11 mouse cellular contexts compared by ENCODE assay signal in the genomic region with DNA sequence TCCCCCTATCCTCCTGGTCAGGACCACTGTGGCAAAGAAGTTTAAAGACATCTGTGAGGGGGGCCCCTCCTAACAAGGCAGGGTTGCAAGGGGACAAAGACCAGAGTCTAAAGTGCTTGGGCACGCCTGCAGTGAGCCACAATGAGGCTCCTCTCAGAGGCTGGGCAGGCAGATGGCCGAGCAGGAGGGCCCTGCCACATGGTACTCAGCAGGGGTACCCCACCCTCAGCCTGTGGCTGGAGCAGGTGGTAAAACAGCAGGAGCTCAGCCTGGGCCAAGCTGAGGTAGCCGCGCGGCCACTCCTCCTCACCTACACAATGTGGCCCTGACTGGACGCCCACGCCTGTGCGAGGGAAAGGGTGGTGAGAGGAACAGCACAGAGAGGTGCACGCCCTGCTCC.
DNase-seq lines count a peak whose midpoint lies in the region; ATAC-seq and TF ChIP-seq lines count a peak whose summit lies in the region.
"Had no signal": no experiment of that assay in that cellular context is flagged by ENCODE, and none has a peak within 500 bp of the region (broad histone marks: within the 10 kb centered on the region; RNA-seq: fewer than 3 reads in every experiment).

No protein-coding gene starts in this region.

- H3K9me3 ChIP-seq in kidney, postnatal 0 days (replicated peaks; ENCODE audit: low read length): no peaks in the 10 kb centered on the region
- H3K9me3 ChIP-seq in kidney, embryonic 14.5 days (ENCODE audit: control insufficient read depth, low read length): no peaks in the 10 kb centered on the region
- H3K9me3 ChIP-seq in embryonic facial prominence, embryonic 13.5 days: peaks cover 3% of the 10 kb centered on the region; the same call in 1 of the 2 replicates
- H3K9me3 ChIP-seq in intestine, embryonic 15.5 days: no peaks in the 10 kb centered on the region

- ATAC-seq in kidney, postnatal 0 days (replicated peaks; ENCODE audit: low FRiP score, low read depth): 0 out of 2 replicates have a peak, but pooled peaks have one; percentile 36
- ATAC-seq in kidney, embryonic 14.5 days (ENCODE audit: low FRiP score, low TSS enrichment): no peak
- ATAC-seq in embryonic facial prominence, embryonic 13.5 days (ENCODE audit: insufficient number of reproducible peaks, insufficient read depth, low FRiP score, low TSS enrichment, low read depth): 0 out of 2 replicates have a peak, but pooled peaks have one; percentile 39
- ATAC-seq in intestine, embryonic 15.5 days: peak; percentile 93

- H3K4me2 ChIP-seq in kidney, postnatal 0 days (ENCODE audit: low read length): no peak overlapping the region
- no peak overlapping the region for H3K4me2 ChIP-seq in kidney, embryonic 14.5 days (replicated peaks; ENCODE audit: low read depth, low read length)
- no peak overlapping the region for H3K4me2 ChIP-seq in embryonic facial prominence, embryonic 13.5 days
- peak overlapping the region; percentile 3; the same call in 1 of the 2 replicates for H3K4me2 ChIP-seq in intestine, embryonic 15.5 days (replicated peaks)

- no peak for TF ChIP-seq CTCF in kidney, postnatal 0 days (IDR thresholded peaks at IDR 0.05; ENCODE audit: low read depth)

- no peak for DNase-seq in kidney, postnatal 0 days (ENCODE audit: low spot score)
- peak; percentile 64 for DNase-seq in retina, embryonic 14.5 days (ENCODE audit: low spot score)
- no peak for DNase-seq in yolk sac, embryonic 10.5 days (ENCODE audit: low spot score)
- DNase-seq in lung, postnatal 25 days (ENCODE audit: low spot score): no peak
- DNase-seq in adrenal gland, postnatal 25 days: no peak
- DNase-seq: B cell, adult 2 months had no signal

- no peak overlapping the region for H3K27ac ChIP-seq in kidney, postnatal 0 days
- no peak overlapping the region for H3K27ac ChIP-seq in kidney, embryonic 14.5 days (ENCODE audit: low read depth, low read length)
- no peak overlapping the region for H3K27ac ChIP-seq in embryonic facial prominence, embryonic 13.5 days
- H3K27ac ChIP-seq in intestine, embryonic 15.5 days: peak overlapping the region; percentile 48
- H3K27ac ChIP-seq: liver, embryonic 14.5 days had no signal

- H3K9ac ChIP-seq in kidney, postnatal 0 days (ENCODE audit: low read depth, low read length): no peak overlapping the region
- H3K9ac ChIP-seq in kidney, embryonic 14.5 days (ENCODE audit: low read depth, low read length): no peak overlapping the region
- no peak overlapping the region for H3K9ac ChIP-seq in embryonic facial prominence, embryonic 13.5 days
- no peak overlapping the region for H3K9ac ChIP-seq in intestine, embryonic 15.5 days
- H3K9ac ChIP-seq: liver, embryonic 14.5 days had no signal

- H3K36me3 ChIP-seq in kidney, postnatal 0 days (ENCODE audit: insufficient read depth, low read length): 0 out of 2 replicates have a peak, but pooled peaks cover 3% of the 10 kb centered on the region
- H3K36me3 ChIP-seq in kidney, embryonic 14.5 days (ENCODE audit: control insufficient read depth, insufficient read depth, low read length): no peaks in the 10 kb centered on the region; the same call in 1 of the 2 replicates
- H3K36me3 ChIP-seq in embryonic facial prominence, embryonic 13.5 days: peaks cover 73% of the 10 kb centered on the region
- H3K36me3 ChIP-seq in intestine, embryonic 15.5 days: peaks cover 16% of the 10 kb centered on the region; the same call in 1 of the 2 replicates

- no peaks in the 10 kb centered on the region for H3K27me3 ChIP-seq in kidney, postnatal 0 days (ENCODE audit: insufficient read depth, low read length)
- no peaks in the 10 kb centered on the region for H3K27me3 ChIP-seq in kidney, embryonic 14.5 days (ENCODE audit: control insufficient read depth, insufficient read depth, low read length)
- no peaks in the 10 kb centered on the region for H3K27me3 ChIP-seq in embryonic facial prominence, embryonic 13.5 days
- no peaks in the 10 kb centered on the region for H3K27me3 ChIP-seq in intestine, embryonic 15.5 days (replicated peaks)

- 71% methylated on average over 9 of the region's 9 CpGs for WGBS in kidney, postnatal 0 days
- 52% methylated on average over 9 of the region's 9 CpGs for WGBS in kidney, embryonic 14.5 days
- 80% methylated on average over 9 of the region's 9 CpGs for WGBS in embryonic facial prominence, embryonic 13.5 days
- WGBS in intestine, embryonic 15.5 days: 68% methylated on average over 9 of the region's 9 CpGs

- H3K4me3 ChIP-seq in kidney, postnatal 0 days (replicated peaks; ENCODE audit: low read depth, low read length): no peak overlapping the region
- no peak overlapping the region for H3K4me3 ChIP-seq in kidney, embryonic 14.5 days (ENCODE audit: low read length)
- H3K4me3 ChIP-seq in embryonic facial prominence, embryonic 13.5 days: no peak overlapping the region
- H3K4me3 ChIP-seq in intestine, embryonic 15.5 days (replicated peaks): no peak overlapping the region
- H3K4me3 ChIP-seq: erythroblast, embryonic 14.5 days had no signal

- no peaks in the 10 kb centered on the region for H3K4me1 ChIP-seq in kidney, postnatal 0 days (replicated peaks; ENCODE audit: insufficient read depth, low read length)
- H3K4me1 ChIP-seq in kidney, embryonic 14.5 days (ENCODE audit: control insufficient read depth, insufficient read depth, low read length): no peaks in the 10 kb centered on the region
- peaks cover 4% of the 10 kb centered on the region; the same call in 1 of the 2 replicates for H3K4me1 ChIP-seq in embryonic facial prominence, embryonic 13.5 days
- peaks cover 8% of the 10 kb centered on the region; the same call in 1 of the 2 replicates for H3K4me1 ChIP-seq in intestine, embryonic 15.5 days (replicated peaks)
